Mouse (Mus musculus) layer of hippocampus, postnatal 14 days (tissue): ENCODE data around the gene Otud7a. TPM values are rescaled to one million over a fixed set of nuclear protein-coding genes. Genes with fewer than 3 reads are reported as not detected.
"Not testable (repeated sequence)": the region's sequence is repeated elsewhere in the genome, so short reads cannot be mapped to it uniquely, and the experiment has no call there.

Experiments used
- DNase-seq, 2 experiments: peaks; one replicate each; pipeline ENCODE4 v3.0.0; 2021 to 2022; ENCODE audit warnings: low spot score in 2 of 2, mixed read lengths in 1 of 2
- total RNA-seq, 2 experiments: library from RNA; stranded (reverse); gene quantifications; 2 replicates each; pipeline ENCODE4 v1.2.3; 2021

Gene Otud7a
- total RNA-seq, 2 experiments from 2014 or later, result 61.8 to 65.4 TPM

DNA sequence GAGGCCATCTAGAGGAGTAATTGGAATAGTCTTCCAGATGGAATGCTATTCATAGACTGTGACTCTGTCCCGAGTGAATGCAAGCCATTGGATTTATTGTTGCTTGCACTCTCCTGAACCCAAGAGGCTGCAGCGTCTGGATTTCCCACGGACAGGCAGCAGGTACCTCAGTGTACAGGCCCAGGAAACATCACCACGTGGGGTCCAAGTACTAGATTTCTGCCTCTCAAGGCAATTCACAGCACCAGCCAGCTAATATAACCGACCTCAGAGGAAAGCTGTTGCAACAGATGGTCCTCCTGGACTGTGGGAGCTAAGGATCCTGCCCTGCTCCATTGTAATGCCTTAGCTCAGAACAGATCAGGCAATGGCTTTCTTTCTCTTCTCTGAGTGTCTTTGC is 111.8 kb downstream of the Otud7a start:
- no peak for DNase-seq

DNA sequence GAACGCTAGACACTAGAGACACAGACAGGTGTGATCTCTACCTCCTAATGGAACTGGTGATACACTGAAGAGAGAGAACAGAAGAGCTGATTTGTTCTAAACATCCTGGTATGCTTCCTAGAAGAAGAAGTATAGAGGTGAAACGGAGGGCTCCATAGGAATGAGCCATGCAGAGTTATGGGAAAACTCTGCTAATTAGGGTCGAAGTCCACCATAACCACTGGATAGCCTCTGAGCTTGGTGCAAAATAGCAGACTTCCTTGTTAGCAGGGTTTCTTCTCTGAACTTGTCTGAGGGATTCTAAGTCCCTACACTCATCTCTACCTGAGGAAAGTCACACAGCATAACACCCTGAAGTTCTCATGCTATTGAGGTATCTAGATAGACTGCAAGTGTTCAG is 114.4 kb downstream of the Otud7a start:
- no peak for DNase-seq

DNA sequence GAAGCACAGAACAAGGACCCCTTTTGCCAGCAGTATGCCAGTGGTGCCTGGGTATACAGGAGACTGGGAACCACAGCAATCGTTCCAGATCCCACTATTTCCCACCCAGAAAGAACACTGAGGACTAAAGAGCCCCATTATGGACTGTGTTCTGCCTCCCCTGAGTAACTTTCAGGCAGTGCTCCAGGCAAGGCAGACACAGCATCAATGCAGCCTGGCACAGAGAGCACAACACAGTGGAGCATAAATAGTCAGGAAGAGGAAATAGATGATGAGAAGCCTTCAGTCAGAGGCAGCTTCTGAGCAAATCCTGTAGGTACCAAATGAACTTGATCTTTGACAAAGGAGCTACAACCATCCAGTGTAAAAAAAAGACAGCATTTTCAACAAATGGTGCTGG is 115.1 kb downstream of the Otud7a start:
- peak in 1 of 2 experiments; percentile 12 for DNase-seq

DNA sequence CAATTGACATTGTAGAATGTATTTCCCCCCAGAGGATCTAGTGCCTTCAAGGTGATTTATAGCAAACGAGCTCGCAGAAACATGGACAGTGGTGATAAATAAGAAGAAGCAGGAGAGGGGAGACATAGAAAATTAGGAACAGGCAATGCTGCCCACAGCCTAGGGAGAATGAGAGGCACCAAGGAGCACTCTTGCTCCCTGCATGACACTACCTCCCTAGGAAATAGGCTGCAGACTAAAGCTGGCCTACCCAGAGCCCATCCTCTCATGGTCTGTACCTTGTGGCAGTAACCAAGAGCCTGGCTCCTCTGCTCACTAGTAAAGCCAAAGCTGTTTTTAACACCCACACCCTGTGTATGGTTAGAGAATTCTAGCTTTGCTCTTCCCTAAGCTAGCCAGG is 138.8 kb downstream of the Otud7a start:
- DNase-seq, result no peak

DNA sequence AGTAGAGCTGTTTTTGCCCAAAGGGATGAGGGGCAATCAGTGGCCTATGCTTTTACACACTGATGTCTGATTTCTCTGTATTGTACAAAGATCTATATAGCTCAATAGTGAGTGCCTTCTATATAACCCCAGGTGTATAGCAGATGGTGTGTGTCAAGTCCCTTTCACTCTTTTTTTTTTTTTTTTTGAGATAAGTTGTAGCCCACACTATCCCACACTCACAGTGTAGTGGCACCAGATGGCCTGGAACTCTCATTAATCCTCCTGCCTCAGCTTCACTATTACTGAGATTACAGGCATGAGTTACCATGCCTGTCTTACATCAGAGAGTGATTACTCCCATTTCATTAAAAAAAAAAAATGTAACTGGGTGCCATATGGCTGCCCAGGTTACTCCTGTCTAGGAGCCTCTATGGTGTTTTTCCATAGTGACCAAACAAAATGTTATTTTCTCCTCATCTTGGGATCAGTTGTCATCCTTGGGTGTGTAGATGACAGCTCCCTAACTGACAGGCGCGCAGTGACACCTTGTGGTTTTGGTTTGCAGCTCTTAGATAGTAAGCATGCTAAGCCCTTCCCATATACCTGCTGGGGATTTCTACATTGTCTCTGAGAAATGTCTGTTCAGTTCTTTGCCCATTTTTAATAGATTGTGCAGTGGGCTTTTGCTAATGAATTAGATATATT is 141.8 kb downstream of the Otud7a start:
- peak in 1 of 2 experiments; percentile 41 for DNase-seq

DNA sequence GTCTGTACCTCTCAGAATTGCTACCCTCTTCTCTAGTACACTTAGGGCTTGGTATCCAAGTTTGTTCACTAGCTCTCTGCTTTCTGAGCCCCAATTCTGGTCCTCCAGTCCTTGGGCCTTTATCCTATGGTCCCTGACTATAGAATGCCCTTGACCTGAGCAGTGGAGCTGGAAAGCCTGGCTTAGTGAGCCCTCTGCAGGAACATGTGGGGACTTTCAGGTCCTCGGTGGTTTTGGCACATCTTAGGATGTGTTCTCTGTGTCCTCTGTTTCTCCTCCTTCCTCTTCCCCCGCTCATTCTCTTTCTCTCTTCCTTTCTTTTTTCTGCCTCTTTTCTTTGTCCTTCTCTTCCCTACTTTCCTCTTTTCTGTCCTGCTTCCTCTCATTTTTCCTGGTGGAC is 145.8 kb downstream of the Otud7a start:
- no peak for DNase-seq

DNA sequence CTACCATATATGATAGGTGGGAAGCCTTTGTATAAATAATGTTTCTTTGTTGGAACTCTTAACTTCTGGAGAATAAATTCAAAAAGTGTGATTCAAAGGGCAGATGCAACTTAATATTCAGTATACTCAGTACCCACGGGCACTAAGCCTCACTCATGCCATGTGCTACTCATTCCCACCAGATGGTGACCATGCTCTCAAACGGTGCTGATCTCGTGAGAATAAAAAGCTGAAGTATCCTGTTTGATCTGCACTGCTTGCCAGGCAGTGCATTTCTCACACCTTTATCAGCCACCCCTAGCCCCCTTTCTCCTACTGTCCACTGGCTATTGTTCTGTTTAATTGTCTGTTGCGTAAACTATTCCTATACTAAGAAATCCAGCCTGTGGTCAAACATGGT is 146.8 kb downstream of the Otud7a start:
- no peak for DNase-seq

DNA sequence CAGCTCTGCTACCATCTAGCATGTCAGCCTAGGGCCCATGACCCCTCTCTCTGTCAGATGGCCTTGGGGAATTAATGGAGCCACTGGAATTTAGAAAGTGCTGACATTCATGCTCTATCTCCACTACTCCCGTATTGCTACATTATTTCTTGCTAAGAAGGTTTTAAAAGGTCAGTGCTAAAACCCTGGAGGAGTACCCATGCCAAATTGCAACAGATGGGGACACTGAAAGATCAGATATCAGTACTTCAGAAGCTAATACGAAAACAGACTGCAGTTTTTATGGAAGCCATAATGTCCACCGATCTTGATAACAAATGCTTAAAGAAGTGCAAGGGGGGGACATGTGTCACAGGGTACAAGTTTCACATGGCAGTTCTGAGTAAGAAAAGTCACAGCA is 147.5 kb downstream of the Otud7a start:
- no peak for DNase-seq

DNA sequence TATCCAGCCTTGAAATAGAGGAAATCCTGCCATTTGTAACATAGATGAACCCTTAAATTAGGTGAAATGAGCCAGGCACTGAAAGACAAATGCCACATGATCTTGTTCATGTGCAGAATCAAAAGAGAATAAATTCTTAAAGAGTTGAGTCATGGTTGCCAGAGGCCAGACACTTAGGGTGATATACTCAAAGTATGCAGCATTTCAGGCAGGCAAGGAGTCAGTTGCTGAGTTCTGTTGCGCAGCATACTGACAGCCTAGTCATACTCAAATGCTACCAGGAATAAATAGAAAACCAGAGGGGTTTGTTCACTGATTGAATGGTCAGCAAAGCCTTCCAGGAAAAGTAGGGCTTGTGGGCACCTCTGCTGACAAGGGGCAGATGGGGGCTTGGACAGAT is 160.3 kb downstream of the Otud7a start:
- DNase-seq, result no peak

DNA sequence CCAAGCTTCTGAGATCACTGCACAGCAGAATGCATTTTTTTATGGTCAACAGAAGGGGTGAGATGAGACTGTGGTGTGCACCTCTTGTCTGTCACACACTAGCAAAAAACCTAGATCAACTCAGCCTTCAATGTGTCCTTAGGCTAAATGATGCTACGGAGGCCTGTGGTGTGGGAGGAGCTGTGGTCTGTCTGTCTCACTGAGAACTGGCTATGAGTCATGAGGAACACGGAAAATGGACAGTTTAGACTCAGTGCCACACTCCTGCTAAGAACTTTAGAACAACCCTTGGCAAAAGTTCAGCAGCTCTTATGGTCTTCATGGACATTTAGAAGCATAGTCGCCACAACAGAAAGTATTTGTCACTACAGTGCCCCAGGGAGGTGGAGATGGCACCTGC is 172.5 kb downstream of the Otud7a start:
- DNase-seq, result no peak

DNA sequence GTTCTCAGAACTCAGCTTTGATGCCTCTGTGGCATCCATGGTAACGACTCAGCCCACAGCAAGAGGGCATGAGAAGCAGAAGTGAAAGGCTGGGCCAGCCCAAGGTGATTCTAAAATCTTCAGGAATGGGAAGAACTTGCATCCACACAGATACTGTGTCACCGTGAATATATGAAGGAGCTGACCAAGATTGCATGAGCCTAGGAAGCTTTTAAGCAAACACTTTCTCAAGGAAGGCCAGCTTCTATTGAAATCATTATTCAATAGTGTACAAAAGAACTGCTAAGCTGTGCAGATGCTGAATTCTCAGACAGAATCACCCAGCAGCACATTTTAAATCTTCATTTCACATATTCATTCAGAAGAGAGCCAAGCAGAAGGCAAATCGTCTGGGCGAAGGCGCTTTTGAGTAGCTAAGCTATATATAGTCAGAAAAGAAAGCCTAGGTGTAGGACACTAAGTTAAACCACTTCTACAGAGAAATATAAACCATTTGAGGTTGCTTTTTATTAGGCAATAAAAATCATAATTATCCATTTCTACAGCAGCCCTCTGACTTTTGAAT is 176.3 kb downstream of the Otud7a start:
- DNase-seq, result peak in 1 of 2 experiments; percentile 30

DNA sequence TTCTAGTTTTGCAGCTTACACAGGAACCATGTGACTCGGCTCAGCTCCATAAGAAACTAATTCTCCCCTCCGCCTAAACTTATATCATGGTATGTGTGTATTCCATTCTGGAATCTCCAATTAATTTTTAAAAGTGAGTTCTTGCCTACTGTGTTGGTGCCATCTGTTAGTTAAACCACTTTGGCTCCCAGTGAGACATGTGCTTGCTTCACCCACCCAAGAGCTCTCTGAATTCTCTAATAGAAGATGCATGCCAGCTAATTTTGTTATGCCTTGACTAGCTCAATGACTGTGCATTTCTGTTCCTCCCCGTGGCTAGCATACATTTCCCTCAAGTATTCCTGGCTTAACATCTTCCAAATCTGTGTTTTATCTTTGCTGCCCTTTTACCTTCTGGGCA is 193.1 kb downstream of the Otud7a start:
- peak in 1 of 2 experiments; percentile 55 for DNase-seq

DNA sequence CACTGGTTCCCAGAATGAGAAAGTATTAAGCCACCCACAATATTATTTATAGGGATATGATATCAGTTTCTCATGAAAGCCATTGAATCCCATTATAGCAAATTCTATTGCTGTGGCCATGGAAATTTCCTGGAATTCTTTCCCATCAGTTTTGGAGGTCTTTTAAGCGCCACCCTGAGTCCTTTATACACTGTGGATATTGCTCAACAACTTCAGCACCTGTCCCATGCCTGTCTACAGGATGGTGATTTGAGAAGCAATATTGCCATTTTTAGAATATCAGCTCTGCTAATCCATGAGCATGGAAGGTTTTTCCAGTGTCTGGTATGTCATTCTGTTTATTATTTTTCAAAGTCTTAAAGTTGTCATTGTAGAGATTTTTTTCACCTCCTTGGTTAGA is 199.5 kb downstream of the Otud7a start:
- no peak for DNase-seq

DNA sequence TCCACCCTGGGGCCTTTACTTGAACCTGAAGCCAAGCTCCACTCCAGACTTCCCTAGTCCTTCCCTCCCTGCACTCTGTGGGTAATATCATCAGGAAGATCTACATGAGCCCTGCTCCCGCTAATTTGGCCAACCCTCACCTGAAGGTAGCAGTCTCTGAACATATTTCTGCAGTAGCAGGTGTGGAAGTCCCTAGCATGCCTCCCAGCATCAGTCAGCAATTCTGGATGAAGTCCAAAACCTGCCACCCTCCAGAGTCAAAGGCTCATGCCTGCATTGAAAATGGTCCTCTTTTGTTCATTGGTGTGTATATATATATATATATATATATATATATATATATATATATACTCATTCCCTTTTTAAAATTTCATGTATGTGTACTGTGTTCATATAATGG is 202.6 kb downstream of the Otud7a start:
- DNase-seq, result peak in 1 of 2 experiments; percentile 0

DNA sequence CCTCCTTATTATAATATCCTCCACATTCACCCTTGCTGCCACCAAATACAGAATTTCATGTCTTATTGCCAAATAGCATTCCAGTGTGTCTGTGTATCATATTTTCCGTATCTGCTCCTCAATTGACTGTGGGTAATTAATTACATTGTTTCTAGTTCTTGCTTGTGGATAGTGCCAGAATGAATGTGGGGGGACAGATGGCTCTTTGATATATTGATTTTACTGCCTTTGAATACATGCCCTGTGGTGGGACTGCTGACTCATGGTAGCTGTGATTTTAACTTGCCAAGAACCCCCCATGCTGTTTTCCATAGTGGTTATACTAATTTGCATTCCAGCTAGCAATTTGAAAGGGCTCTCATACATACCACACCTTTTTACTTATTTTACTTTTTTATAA is 215.7 kb downstream of the Otud7a start:
- peak in 1 of 2 experiments; percentile 67 for DNase-seq

DNA sequence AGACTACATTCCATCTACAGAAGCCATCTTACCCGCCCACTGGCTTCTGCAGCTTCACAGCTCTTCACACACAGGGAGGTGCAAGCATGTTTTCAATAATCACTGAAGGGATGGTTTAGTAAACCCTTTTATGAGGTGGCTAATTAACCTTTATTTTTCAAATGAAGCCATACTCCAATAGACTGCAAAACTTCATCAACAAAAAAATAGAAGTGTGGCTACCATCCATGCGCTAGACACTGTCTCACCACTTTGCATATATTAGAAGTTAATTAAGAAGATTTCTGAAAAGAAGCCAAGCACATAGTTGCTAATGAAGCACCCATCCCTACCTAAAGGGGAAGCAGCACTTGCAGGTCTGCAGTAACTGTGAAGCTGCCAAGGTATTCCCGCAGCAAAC is 218.2 kb downstream of the Otud7a start:
- DNase-seq, result no peak

DNA sequence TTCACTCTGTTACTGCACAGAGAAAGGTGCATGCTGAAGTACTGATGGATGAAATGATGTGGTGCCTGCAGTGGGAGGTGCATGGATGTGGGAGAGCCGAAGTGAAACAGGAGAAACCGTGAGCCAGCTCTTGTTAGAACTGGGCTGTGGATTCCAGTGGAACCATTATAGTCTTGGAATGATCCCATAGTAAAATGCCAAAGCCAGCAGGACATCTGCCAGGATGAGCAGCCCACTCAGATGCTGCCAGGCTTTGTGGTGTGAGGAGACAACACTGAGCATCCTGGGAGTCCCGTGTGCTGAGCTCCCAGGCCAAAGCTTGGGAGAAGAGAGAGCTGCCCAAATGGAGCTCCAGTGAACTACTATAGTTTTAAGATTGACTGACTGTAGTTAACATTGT is 220.9 kb downstream of the Otud7a start:
- DNase-seq, result peak; percentile 51 to 66

DNA sequence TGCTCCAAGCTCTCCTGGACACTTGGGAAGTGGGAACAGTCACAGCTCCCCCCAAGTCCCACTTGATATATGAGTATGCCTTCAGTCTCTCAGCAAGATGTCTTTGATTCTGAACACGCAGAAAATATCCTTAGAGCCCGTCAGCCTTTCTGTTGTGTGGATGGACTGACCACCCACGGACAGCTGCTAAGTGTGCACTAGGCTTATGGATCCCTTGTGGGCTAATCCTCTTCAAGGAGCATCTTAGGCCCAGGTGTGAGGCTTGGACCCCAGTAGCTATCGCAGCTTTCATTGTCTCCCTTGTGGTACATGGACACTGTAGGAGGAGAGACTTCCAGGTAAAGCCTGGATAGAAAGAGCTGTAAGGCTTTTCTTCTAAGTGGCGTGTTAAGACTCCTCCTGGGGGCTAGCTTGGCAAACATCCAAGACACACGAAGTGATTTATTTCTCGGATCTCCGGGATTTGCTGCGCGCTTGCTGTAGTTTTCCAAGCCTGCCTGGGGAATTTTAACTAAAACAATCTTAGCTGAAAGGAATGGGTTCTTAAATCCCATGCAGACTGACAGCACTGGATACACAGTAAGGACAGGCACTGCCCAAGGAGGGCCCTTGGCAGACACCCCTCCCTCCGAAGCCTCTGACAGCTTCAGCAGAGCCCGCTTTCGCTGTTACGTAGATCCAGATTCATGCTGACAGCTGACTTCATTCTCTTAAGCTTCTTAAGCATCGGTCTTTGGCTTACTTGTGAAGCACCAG is 223.6 kb downstream of the Otud7a start:
- DNase-seq, result peak in 1 of 2 experiments; percentile 24

DNA sequence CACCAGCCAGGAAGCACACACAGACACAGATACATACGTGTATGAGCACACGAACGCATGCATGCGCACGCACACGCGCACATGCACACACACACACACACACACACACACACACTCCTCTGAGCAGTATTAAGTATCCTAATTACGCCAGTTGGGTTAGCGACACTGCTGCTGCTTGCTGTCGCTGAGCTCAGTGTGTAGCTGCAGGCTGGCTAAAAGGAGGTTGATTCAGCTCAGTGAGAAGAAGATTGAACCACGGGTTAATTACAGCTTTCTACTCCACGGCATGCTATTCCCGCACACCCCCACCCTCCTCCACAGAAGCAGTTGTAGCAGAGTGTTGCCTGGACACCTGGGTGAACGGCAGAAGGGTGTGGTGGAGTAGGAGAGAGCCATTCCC is 224.4 kb downstream of the Otud7a start:
- DNase-seq, result no peak

DNA sequence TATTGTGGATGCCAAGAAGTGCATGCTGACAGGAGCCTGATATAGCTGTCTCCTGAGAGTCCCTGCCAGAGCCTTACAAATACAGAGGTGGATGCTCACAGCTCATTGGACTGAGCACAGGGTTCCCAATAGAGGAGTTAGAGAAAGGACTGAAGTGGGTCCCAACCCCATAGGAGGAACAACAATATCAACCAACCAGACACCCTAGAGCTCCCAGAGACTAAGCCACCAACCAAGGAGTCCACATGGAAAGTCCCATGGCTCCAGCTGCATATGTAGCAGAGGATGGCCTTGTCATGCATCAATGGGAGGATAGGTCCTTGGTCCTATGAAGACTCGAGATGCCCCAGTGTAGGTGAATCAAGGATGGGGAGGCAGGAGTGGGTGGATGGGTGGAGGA is 226.4 kb downstream of the Otud7a start:
- DNase-seq, result not testable (repeated sequence)

DNA sequence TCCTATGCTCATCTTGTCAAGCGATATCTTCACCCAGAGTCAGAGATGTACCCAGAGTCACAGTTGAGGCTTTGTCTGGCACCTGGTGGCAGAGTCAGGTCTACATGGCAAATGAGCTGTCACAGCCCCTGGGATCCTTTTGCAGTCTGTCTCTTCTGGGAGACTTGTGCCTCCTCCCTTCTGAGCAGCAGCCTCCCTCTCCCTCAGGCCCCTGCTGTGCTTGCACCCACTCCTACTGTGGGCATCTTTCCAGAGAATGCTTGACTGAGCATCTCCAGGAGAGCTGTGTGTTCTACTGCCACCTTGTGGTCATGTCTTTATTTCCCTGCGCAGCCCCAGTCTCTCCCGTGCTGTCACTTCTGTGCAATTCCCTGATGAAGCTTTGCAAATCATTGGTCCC is 227.4 kb downstream of the Otud7a start:
- DNase-seq, result peak; percentile 78 to 93

DNA sequence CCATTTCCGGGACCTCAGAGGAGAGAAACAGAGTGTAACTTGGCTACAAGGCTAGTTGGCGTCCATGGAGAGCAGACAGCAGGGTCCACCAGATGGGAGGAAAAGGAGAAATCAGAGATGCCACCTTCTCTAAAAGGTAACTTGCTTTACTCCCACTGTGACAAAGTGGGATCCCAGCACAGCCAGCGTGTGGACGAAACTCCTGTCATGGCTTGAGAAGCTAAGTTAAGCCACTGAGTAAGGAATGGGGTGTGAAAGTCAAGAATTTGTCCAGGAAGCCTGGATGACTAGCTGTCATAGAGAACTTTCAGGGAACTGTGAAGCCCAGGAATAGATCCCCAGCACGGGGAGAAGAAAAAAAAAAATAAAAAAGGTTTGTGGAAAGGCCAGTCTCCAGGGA is 232.1 kb downstream of the Otud7a start:
- DNase-seq, result no peak
